Mouse (Mus musculus) large intestine, adult 2 months (tissue): ENCODE results near the gene Rpp30. TPM values are rescaled to one million over a fixed set of nuclear protein-coding genes. Genes with fewer than 3 reads are reported as not detected.
A peak's percentile ranks its signal among the peaks of the same experiment; 100 is the strongest.

ENCODE experiments used
- DNase-seq: peaks from one replicate; pipeline ENCODE4 v3.0.0-alpha.2; 2012; ENCODE audit warnings: low read depth, low spot score
- WGBS: fragments of 180-500 bp; shearing (Covaris S2); methylation state at CpG from one replicate; pipeline ENCODE4 v1.1.7; 2018; 5-methylcytosine and 5-hydroxymethylcytosine counted together
- polyA plus RNA-seq: library from polyadenylated mRNA; depleted of rRNA; stranded (reverse); fragments of >200 nt; gene quantifications from 2 replicates; pipeline ENCODE4 v1.2.3, GENCODE M21; 2012; rRNA removed

Rpp30 gene
- polyA plus RNA-seq = 3.6 and 3.7 TPM in 2 replicates

DNA sequence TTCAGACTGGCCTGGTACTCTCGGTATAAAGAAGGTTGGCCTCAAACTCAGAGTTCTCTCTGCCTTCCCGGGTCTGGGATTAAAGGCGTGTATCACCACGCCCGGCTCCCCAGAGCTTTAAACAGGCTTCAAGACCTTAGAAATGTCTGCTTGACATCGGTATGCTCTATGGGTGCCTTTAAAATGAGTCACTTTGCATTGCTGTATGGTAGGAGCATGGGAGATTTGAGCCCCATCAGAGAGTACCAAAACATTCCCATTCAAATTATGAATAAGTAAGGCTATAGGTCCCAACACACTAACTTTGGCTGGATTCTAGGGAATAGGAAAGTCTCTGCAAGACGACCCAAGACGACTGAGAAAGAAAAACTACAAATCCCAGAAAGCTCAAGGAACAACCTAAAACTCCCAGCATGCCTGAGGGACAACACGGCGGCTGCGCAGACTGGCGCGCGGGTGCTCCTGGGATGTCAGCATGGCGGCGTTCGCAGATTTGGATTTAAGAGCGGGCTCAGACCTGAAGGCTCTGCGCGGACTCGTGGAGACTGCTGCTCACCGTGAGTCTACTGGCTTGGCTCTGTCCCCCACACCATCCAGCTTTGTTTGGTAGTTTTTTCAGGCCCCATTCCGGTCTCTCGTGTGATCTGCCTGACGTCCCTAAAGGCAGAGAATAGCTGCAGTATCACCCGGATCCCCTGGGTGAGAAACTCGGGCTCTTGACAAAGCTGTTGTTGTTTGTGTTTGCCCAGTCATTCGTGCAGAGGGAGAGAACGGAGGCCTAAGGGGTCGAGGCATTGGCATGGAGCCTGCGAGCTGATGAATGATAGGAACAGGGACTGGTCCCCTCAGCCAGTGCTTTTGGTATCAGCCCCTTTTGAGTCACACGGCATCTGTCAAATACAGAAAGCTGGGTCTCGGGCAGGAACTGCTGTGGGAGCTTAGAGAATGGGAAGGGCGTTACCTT is at the start of gene Rpp30:
Gene Rpp30 (plus strand): TSS at position 455 of the 964 bp plus-strand sequence.
- peak; percentile 52 for DNase-seq
- WGBS = 2% methylated on average over 34 of the region's 34 CpGs

DNA sequence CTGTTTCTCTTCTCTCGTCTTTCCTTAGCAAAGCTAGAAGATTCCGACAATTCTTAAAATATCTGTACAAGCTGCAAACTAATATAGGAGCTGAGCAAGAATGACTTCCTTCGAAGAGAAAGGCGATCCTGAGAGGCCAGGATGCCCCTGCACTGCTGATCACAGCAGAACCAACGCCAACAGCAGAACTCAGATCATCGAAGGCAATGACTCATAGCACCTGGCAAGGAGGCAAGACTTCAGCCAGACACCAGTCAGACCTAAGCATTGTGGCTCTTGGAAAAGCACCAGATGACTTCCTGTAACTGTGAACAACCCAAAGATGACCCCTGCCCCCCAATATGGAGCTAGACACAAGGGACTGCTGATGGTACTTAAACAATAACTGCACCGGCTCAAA is 37.5 kb upstream of the Rpp30 start:
- no peak for DNase-seq
- WGBS = 75% methylated on average over 7 of the region's 7 CpGs

DNA sequence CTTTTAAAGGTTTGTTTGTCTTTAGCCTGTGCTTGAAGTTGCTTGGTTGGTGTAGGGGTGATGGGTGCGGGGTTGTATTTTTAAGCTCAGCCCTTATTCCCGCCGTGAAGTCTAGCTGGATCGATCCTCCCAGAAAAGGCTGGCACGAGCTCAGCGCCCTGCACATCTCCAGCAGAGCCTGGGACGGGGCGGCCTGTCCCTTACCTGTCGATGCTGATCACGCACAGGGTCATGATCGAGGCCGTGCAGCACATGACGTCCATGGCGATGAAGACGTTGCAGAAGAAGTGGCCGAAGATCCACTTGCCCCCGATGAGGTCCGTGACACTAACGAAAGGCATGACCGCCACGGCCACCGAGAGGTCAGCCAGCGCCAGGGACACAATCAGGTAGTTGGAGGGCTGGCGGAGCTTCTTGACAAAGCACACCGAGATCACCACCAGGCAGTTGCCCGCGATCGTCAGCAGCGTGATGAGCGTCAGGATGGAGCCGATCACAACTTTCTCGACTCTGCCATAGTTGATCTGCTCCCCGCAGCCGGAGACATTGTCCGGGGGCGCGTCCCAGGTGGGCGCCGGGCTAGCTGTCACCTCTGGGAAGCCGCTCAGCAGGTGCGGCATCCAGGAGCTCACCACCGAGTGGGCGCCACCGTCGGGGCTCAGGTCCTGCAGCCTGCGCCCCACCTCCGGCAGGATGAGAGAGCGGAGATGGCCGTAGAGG is 26.9 kb upstream of the Rpp30 start:
- DNase-seq = no peak
- WGBS = 8% methylated on average over 49 of the region's 49 CpGs

DNA sequence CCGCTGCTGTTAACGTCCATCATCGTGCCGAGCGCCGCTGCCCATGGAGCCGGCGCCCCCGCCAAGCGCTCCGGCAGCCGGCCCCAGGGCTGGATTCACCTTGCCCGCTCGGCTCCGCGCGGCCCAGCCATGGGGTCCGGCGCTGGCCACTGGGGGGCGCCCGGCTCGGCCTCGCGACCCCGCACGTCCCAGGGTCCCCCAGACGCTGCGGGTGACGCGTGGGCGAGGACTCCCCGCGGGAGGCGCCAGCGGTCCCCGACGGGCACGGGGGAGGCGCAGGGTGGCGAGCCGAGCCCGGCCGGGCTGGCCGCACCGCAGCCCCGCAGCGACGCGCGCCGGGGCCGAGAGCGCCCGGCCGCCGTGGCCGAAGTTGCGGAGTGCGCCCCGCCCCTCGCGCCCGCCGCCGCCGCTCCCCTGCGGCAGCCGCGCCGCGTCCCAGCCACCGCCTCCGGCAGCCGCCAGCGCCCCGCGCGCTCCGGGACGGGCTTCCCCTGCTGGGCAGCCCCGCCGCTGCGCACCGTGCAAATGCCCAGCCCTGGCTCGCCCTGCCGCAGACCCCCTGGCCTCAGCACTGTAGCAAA is 26.2 kb upstream of the Rpp30 start, which contains the start of gene Htr7:
Gene Htr7 (minus strand): TSS at position 277 of the 581 bp plus-strand sequence.
- no peak for DNase-seq
- WGBS = 2% methylated on average over 85 of the region's 86 CpGs

DNA sequence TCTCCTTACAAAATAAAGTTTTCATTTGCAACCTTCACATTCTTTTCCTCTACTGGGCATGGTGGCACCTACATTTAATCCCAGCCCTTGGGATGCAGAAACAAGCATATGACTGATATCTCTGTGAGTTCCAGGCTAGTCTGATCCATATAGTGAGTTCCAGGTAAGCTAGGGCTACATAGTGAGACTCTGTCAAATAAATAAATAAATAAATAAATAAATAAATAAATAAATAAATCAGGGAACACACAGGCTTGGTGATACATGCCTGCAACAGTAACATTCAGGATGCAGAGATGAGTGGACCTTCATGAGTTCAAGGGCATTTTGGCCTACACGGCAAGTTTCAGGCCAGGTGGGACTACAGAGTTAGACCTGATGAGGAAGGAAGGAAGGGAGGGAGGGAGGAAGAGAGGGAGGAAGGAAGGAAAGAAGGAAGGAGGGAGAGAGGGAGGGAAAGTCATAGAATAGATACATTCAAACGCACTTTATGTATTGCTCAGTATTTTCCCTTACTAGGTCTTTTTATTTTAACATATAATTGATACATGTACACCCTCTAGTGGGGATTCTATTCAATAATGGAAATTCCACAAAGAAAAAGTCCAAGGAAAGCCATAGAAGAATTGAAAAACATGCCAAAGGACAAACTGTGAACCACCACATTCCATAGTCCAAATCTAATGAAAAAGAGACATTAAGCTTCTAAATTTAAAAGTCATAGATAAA is 20.6 kb upstream of the Rpp30 start:
- no peak for DNase-seq
- WGBS = 57% methylated on average over 2 of the region's 2 CpGs

DNA sequence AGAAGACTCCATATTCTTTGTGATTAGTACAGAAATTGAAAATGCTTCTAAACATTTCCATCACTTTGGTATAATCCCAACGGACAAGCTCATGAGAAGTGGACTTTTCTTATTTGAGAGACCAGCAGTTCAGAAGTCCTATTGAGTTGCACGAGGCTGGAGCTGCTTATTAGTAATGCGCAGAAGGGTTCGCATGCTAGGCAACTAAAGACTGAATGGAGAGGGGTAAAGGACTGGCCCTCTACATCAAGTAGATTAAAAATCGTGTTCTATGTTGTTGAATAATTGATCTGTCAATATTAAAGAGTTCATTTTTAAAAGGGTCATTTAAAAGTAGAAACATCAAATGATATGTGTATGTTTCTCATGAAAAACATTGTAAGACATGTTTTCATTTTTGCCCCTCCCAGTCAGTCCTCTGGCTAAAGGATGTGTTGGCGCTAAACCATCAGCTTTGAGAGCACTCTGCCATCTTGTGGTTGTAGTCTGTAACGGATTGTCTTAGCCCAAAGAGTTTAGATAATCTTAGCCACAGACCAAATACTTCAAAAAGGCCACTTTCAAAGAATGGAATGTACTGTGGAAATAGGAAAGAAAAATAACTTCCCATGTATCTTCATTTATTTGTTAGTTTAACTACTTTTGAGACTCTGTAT is 782 bp upstream of the Rpp30 start:
- peak; percentile 35 for DNase-seq
- 49% methylated on average over 7 of the region's 7 CpGs for WGBS

DNA sequence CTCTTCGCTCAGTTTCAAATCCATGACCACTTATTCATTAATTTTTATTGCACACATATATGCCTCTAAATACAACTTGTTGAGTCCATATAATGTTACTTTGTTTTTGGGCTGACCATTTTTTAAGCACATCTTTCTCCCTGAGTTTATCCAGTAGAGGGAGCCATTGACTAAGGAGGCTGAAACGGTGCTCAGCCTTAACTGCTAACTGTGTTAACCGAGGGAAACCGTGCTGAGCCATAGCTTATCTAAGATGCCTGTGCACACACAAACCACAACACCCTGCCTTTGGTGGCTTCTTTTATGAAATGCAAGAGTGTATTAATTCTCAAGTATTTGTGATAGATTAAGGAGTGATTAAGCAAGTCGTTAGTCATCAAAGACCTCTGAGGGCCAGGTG is 7.3 kb downstream of the Rpp30 start:
- DNase-seq = no peak
- 36% methylated on average over 5 of the region's 5 CpGs for WGBS

DNA sequence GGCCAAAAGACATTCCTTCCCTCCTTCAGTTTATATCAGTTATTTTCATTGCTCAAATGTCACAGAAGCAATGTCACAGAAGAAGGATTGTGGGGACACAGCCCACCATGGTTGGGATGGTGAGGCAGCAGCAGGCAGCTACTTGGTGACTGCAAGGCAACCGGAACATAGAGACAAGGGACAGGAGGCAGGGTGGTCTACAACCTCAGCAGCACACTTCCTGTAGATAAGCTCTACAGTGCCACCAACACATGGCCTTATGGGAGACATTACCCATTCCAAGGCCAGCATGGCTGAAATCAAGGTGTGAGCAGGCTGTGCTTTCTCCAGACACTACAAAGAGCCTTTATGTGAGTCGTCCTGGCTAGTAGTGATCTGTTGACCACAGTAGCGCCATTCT is 13.7 kb downstream of the Rpp30 start:
- no peak for DNase-seq
- 85% methylated on average over 3 of the region's 3 CpGs for WGBS

DNA sequence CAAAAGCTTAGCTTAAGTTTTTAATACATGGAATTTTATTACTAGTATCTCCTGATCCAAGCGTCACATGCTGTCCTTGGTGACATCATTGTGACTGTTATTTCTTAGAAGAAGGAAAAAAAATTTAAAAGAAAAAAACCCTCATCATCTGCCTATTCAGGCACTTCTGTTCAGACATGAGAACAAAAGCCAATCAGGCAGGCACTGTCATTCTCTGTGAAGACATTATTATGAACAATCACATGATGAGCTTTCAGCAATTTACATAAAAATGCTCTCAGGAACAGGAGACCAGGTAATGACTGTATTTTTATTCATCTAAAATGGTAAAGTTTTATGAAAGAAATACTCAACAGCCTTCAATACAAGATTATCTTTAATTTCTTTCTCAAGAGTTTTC is 14.7 kb downstream of the Rpp30 start:
- DNase-seq = no peak
- WGBS = 89% methylated on average over 1 of the region's 1 CpGs

DNA sequence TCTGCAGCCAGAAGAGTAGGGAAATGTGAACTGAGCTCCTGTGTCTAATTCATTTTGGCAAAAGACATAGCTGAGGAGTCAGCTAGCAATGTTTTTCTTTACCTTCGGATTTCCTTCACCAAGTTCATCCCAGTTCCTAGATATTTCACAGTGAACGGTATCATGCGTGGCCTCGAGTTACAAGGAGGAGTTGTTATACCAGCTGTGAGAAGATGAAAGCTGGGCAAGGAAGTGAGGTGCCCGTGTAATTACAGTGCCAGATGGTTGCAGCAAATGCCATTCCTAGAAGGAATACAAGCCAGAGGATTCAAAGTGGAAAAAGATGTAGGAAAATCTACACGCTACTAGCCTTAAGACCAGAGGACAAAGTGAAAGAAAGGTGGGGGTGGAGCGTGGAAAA is 15.4 kb downstream of the Rpp30 start:
- WGBS = 90% methylated on average over 7 of the region's 7 CpGs
- DNase-seq = no peak

DNA sequence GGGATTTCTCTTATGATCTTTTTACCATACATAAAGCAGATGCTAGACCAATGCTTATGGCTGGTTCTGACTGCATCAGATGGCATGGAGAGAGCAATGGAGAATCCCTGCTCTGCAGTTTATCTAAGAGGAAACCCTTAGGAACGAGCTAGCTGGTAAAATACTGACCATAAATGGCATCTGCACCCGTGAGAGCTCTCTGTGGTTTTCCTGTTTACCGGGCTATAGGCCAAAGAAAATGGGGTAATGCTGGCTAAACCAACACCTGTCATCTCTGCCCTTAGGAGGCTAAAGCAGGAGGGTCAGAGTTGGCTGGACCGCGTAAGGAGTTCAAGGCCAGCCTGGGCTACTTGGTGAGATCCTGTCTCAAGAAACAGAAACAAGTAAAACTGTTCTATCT is 20.4 kb downstream of the Rpp30 start:
- no peak for DNase-seq
- WGBS = 70% methylated on average over 5 of the region's 5 CpGs

DNA sequence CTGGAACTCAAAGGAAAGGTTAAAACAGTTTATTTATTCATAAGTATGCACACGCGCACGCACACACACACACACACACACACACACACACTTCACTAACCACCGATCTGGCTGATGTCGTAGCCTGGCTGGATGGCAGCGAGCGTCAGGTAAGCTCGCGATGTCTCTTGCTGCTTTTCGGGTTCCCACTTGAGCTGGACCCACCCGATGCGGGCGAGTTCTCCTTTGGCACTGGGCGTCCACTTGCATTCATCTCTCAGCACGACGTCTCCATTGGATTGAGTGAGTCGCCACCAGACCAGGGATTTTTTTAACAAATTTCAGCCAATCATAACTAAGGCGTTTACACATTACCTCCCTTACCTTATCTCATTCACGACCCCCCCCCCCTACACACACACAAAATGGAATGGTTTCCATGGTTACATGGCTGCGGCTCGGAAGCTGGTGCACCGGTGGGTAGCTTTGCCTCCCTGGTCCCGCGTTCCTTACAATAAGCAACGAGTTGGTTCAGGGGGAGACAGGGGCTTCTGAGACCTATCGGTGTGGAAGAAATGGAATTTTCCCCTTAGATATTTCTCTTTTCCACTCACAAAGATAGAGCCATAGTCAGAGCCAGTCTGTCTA is 25.9 kb downstream of the Rpp30 start:
- WGBS = 82% methylated on average over 26 of the region's 26 CpGs
- DNase-seq = no peak

DNA sequence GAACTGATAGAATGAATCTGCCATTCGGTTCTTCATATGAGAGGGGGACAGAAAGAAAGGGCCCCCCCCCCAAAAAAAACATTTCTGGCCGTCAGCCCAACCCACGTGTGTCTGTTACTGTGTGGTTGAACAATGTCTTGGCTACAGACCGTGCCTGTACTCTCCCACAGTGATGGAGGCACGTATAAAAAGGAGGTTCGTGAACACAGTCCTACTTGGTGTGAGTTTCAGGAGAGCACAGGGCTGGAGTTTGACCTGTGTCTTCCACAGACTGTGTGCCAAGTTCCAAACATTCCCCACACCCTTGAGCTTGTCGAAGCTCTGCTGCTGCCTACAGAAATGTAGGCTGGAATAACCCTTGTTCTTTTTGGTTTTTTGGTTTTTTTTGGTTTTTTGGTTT is 26.9 kb downstream of the Rpp30 start:
- DNase-seq = no peak
- whole genome bisulfite sequencing = 28% methylated on average over 7 of the region's 7 CpGs

DNA sequence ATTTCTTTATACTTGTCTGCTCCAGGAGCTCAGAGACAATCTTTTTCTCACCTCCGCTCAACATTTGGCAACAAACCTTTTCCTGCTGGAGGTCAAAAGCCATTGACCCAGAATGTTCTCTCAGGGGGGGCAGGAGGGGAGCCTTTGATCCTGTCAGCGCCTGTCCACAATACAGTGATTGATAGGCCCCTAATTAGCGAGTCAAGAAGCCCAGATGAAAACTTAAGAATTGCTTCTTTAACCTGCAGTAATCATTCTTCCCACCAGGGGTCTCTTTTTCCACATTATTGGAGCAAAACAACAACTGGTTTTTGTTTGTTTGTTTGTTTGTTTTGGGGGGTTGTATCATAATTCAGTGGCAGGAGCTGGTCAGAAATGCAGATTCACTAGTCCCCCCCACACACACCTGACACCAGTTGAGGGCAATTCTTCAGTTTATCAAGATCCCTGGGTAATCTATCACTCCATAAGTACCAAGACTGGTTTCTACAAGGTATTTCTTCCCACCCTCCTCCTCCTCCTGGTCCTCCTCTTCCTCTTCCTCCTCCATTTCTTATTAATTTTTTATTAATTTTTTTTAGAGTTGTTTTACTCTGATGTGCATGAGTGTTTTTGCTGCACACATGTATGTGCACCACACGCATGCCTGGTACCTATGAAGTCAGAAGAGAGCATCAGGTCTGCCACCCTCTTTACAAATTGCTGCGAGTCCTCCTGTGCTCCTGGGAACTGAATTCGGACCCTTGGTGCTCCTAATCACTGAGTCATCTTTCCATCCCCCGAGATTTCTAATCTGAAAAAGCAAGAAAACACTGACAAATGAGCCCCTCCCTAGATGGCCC is 27.8 kb downstream of the Rpp30 start:
- WGBS = 30% methylated on average over 7 of the region's 7 CpGs
- DNase-seq = no peak

DNA sequence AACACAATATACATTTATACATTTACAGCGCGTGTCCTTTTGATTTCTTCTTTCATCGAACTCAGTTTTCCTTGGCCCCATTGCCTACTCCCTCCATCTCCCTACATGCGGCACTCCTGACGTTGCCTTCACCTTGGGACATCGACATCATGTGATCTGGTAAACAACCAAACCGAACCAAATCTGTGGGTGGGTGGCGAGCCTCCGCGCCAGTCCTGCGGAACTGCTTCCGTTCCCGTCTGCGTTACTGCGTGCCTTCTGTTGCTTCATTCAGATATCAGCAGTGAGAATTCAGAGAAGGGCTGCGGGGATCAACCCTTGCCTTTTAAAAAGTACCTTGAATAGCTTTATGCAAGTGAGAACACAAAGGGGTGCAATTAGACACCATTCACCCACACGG is 28.5 kb downstream of the Rpp30 start:
- DNase-seq = no peak
- 53% methylated on average over 17 of the region's 17 CpGs for WGBS

DNA sequence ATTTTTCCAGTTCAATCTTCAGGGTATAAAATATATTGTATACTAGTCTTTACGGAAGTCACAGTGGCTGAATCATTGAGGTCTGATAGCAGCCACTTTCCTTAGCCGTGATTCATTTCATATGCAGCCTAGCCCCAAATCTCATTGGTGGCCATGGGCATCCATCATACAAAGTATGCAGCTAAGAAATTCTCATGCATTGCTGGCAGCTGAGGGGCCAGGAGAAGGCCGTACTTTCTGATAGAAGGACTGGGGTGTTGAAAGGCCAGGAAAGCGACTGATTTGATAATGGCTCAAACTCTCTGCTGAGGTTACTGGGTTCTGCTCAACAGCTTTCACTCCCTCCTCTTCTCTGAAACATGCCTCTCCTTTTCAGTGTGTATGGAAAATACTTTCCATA is 32.7 kb downstream of the Rpp30 start:
- no peak for DNase-seq
- WGBS = 86% methylated on average over 4 of the region's 4 CpGs

DNA sequence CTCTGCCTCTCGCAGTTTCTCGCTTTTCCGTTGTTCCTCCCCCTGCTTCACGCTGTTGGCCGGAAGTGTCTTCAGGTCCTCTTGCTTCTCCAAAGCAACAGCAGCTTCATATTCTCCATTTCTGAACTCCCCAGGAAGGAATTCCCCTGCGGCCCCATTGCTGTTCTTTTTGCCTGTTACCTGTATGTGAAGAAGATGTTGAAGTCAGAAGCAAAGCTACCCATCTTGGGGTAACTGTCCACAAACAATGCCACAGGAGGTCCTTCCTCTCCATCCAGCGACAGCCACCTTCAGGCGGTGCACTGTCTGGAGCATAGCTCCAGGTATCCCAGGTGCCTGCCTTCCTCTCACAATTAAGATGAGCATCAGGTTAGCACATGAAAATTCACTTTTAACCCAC is 35.7 kb downstream of the Rpp30 start:
- no peak for DNase-seq
- 92% methylated on average over 8 of the region's 8 CpGs for WGBS
